9 mouse cellular contexts compared by ENCODE assay signal in genomic region chr7:132720562-132720961, GRCm38 (mm10).
DNase-seq lines count a peak whose midpoint lies in the region; TF ChIP-seq lines count a peak whose summit lies in the region.
"Had no signal": no experiment of that assay in that cellular context is flagged by ENCODE, and none has a peak within 500 bp of the region (broad histone marks: within the 10 kb centered on the region; RNA-seq: fewer than 3 reads in every experiment).

No protein-coding gene starts in this region.

- TF ChIP-seq EP300 in heart, adult 2 months (IDR thresholded peaks at IDR 0.05; ENCODE audit: insufficient read depth, low read depth, low read length), result no peak

- no peaks in the 10 kb centered on the region for H3K9me3 ChIP-seq in limb, embryonic 10.5 days (replicated peaks)
- H3K9me3 ChIP-seq: neural tube, embryonic 12.5 days had no signal

- no peak overlapping the region for H3K27ac ChIP-seq in heart, adult 2 months
- H3K27ac ChIP-seq in limb, embryonic 10.5 days, result 0 out of 2 replicates have a peak overlapping the region, but pooled peaks have one; percentile 1
- H3K27ac ChIP-seq: neural tube, embryonic 12.5 days had no signal

- H3K27me3 ChIP-seq in heart, adult 2 months (ENCODE audit: control insufficient read depth, insufficient read depth, low read length), result no peaks in the 10 kb centered on the region
- no peaks in the 10 kb centered on the region for H3K27me3 ChIP-seq in limb, embryonic 10.5 days (ENCODE audit: low read depth, poor library complexity, severe bottlenecking)
- H3K27me3 ChIP-seq: neural tube, embryonic 12.5 days had no signal

- H3K79me2 ChIP-seq in heart, adult 2 months (replicated peaks; ENCODE audit: control insufficient read depth, insufficient read depth, low read length), result no peaks in the 10 kb centered on the region

- 84% methylated on average over 8 of the region's 8 CpGs for WGBS in heart, adult 2 months
- WGBS in limb, embryonic 10.5 days, result 84% methylated on average over 8 of the region's 8 CpGs

- TF ChIP-seq CTCF in heart, adult 2 months (IDR thresholded peaks at IDR 0.05), result 0 out of 2 replicates have a peak, but pooled peaks have one; percentile 6

- peak in 1 of 2 experiments; percentile 44 for DNase-seq in heart, adult 2 months
- no peak for DNase-seq in heart, postnatal 14 days
- peak; percentile 71 for DNase-seq in right cerebral cortex, adult 18-20 months
- no peak for DNase-seq in right cerebral cortex, postnatal 4 days
- no peak for DNase-seq in limb, embryonic 10.5 days (ENCODE audit: low spot score)
- DNase-seq in spleen, postnatal 4 days (ENCODE audit: low spot score in 2 of 2), result peak; percentile 81 to 91
- no peak for DNase-seq in ovary, postnatal 10 days (ENCODE audit: low spot score)
- no peak for DNase-seq in layer of hippocampus, postnatal 10 days (ENCODE audit: low spot score in 2 of 2)

- no peak overlapping the region for H3K4me3 ChIP-seq in heart, adult 2 months
- no peak overlapping the region for H3K4me3 ChIP-seq in limb, embryonic 10.5 days
- H3K4me3 ChIP-seq: neural tube, embryonic 12.5 days had no signal

- TF ChIP-seq POLR2A in heart, adult 2 months (IDR thresholded peaks at IDR 0.05; ENCODE audit: insufficient read depth, low read depth, low read length), result no peak

- H3K4me1 ChIP-seq in heart, adult 2 months (ENCODE audit: control insufficient read depth, insufficient read depth, low read length), result peaks cover 27% of the 10 kb centered on the region
- H3K4me1 ChIP-seq in limb, embryonic 10.5 days, result 0 out of 2 replicates have a peak, but pooled peaks cover 7% of the 10 kb centered on the region

- intact Hi-C loops in heart, adult 2 months (cut with DNase I), result no loop called here
- intact Hi-C loops in heart, postnatal 14 days (cut with DNase I), result no loop called here

- no peak overlapping the region for H3K9ac ChIP-seq in heart, adult 2 months (ENCODE audit: low read depth, low read length)
- H3K9ac ChIP-seq: neural tube, embryonic 12.5 days had no signal

- peaks cover 12% of the 10 kb centered on the region for H3K36me3 ChIP-seq in heart, adult 2 months (ENCODE audit: control insufficient read depth, insufficient read depth, low read length)
- H3K36me3 ChIP-seq in limb, embryonic 10.5 days, result peaks cover 22% of the 10 kb centered on the region

Comparison
In these comparisons a context has a peak if more than half of its experiments do, and no peak if none do; other contexts are left out.
1. DNase-seq: peak in right cerebral cortex, adult 18-20 months (single experiment) and spleen, postnatal 4 days (2 of 2); none in heart, postnatal 14 days (0 of 2), right cerebral cortex, postnatal 4 days (single experiment), limb, embryonic 10.5 days (single experiment), ovary, postnatal 10 days (single experiment) and layer of hippocampus, postnatal 10 days (0 of 2).